Mouse (Mus musculus) heart, postnatal 25 days (tissue): ENCODE results near the gene Cdh3. TPM values are rescaled to one million over a fixed set of nuclear protein-coding genes. Genes with fewer than 3 reads are reported as not detected.
"Not testable (repeated sequence)": the region's sequence is repeated elsewhere in the genome, so short reads cannot be mapped to it uniquely, and the experiment has no call there.

Source experiments
- DNase-seq: peaks from one replicate; pipeline ENCODE4 v3.0.0; 2022; ENCODE audit warnings: low spot score
- intact Hi-C: fragments of 180-260 bp; cut with DNase I; formaldehyde crosslinking; loops from one replicate; pipeline ENCODE4 v1.15.1; 2025
- total RNA-seq, 2 experiments: library from RNA; stranded (reverse); gene quantifications; 2 replicates each; pipeline ENCODE4 v1.2.3; 2021

Gene Cdh3
- total RNA-seq, 2 experiments from 2014 or later, result 1.3 to 1.6 TPM

DNA sequence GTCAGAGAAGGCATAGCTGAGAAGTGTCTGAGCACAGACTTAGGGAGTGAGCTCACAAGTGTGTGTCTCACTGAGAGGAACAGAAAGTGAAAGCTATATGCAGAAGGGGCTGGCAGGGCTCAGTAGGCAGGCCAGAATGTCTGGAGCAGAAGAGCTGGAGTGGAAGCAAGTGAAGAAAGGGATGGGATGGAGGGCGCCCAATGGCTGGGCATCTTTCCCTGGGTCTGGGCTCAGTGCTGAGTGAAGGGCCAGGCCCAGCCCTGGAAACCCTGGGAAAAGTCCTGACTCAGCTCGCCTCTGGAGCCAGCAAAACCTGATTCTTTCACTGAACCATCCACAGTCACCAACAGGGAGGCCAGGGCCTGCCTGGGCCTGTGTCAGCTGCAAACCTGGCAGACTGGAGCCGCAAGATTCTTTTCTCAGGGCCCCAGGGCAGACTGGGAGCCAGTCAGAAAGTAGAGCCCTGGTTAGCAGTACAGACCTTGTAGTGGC, 53.0 kb downstream of the Cdh3 start:
- intact Hi-C loops, result no loop called here

DNA sequence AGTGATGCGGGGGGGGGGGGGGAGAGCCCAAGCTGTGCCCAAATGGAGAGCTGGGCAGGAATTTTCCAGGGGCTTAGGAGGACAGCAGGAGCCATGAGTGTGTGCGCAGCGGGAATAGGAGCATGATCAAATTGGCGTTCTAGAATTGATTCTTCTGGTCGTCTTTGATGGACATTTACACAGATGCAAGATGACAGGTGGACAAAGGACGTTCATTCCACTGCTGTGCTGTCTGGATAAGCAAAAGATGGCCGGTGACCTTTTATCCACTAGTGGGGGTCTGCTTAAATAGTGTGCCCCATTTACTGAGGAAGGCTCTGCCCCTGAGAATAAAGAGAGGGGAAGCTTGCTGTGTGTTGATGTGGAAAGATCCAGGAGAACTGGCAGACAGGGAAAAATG, 58.3 kb downstream of the Cdh3 start:
- intact Hi-C loops, result no loop called here
- DNase-seq, result no peak

More for the DNA sequence above, 53.0 kb downstream of the Cdh3 start:
- no peak for DNase-seq

DNA sequence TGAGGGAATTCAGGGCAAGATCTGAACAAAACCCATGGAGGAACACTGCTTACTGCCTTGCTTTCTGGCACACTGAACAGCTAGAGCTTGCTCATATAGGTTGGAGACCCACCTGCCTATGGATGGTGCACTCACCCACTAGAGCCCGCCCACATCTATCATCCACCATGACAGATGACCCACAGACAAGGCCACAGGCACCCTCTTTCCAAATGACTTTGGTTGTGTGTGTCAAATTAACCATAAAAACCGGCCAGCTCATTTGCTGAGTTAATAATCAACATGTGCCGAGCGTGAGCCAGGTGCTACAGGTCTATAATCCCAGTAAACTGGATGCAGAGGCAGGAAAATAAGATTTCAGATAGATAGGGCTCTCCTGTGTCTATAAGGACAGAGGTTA, 59.7 kb downstream of the Cdh3 start:
- intact Hi-C loops, result no loop called here
- no peak for DNase-seq

DNA sequence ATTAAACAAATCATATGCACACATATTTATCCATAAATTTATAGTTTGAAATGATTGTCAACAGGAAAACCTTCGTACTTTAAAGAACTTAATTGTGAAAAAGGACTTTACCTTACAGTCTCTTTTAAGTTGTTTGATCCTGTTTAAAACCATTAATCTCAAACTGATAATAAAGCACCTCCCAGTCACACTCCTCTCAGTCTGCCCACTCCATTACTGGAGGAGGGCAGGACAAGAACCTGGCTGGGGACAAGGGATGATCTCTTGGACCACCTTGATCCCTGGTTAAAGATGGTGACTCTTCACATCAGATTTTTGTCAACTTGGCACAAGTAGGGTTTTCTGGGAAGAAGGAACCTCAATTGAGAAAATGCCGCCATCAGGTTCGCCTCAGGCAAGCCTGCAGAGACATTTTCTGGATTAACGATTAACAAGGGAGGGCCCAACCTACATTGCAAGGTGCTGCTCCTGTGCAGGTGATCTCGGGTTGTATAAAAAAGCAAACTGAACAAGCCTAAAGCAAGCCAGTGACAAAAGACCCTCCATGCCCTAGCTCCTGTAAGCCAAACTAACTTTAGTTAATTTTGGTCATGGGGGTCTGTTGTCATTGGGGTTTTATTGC, 61.0 kb downstream of the Cdh3 start:
- intact Hi-C loops, result no loop called here
- DNase-seq, result no peak

DNA sequence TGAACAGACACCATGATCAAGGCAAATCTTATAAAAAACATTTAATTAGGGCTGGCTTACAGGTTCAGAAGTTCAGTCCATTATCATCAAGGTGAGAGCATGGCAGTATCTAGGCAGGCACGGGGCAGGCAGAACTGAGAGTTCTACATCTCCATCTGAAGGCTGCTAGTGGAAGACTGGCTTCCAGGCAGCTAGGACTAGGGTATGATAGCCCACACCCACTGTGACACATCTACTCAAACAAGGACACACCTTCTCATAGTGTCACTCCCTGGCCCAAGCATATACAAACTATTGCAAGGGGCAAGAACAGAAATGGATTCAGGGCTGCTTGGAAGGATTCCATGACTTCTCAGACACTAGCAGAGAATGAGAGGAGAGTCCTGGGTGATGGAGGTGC, 61.5 kb downstream of the Cdh3 start:
- intact Hi-C loops, DNase-seq: not testable (repeated sequence)

DNA sequence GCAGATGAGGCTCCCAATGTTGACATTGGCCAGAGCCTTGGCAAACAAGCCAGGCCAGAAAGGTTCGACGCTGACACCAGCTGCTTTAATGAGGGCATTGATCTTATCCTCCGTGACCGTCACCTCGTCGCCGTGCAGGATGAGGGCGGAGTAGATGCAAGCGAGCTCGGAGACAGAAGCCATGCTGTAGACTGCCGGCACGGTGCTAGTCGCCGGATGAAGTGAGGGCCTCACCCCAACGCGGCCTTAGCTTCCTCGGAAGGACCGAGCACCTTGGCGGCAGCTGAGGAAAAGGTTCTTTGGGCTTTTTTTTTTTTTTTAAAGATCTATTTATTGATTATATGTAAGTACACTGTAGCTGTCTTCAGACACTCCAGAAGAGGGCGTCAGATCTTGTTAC, 62.5 kb downstream of the Cdh3 start, which contains the start of gene Gm10073:
Gene Gm10073 (minus strand): TSS at position 294 of the 400 bp plus-strand sequence.
- intact Hi-C loops, DNase-seq: not testable (repeated sequence)

DNA sequence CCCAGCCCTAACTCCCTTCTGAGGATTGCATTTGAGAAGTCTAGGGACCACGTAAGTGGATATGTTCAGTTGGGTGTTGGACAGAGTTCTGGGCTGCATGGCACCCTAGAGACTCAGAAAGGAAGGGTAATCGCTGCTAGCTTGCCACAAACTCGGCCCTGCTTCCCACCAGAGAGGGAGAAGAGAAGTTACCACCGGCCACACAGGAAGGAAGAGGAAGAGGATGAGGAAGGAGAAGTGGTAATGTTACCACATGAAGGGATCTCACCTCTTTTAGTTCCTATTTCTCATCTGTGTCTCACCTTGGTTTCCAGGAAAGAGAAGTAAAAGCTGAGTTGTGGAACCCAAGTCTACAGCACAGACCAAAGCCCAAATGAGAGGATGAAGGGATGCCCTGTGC, 63.6 kb downstream of the Cdh3 start:
- no peak for DNase-seq
- intact Hi-C loops, result no loop called here

DNA sequence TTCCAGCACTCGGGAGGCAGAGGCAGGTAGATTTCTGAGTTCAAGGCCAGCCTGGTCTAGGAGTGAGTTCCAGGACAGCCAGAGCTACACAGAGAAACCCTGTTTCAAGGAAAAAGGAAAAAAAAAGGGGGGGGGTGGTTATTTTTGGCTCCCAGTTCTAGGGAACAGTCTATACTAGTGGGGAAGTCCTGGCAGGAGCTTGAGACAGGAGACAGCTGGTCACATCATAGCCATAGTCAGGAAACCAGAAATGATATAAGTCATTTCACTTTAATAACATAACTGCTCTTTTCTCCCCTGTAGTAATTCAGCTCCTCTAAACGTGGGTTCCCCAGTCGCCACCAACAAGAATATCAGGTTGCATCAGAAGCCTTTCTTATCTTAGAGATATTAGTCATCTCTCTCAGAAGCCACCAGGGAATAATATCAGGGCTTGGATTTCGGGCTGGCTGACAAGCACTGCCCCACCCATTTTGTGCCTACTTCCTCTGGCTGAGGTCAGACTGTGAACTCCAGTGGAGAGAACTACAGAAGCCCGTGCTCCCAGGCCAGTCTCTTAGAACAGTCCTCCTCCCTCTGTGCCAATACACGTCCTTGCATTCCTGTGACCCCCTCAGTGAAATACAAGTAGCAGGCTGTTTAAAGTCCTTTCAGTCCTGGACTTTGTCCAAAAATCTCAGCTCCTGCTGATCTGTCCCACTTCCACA, 66.3 kb downstream of the Cdh3 start:
- intact Hi-C loops, result no loop called here
- DNase-seq, result no peak

DNA sequence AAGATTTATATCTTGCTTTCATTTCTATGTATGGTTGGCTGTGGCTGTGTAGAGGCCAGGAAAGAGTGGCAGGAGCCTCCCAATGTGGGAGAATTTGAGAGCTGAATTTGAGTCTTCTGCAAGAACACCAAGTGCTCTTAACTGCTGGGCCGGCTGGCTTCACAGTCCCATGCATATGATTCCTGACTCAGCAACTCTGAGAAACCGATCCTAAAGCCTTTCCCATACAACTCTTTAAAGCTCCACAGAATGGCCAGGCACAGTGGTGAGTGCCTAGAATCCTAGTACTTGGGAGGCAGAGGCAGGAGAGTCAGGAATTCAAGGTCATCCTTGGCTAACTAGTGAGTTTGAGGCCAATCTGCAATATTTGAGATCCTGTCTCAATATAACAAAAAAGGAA, 68.8 kb downstream of the Cdh3 start:
- intact Hi-C loops, result no loop called here
- DNase-seq, result no peak

DNA sequence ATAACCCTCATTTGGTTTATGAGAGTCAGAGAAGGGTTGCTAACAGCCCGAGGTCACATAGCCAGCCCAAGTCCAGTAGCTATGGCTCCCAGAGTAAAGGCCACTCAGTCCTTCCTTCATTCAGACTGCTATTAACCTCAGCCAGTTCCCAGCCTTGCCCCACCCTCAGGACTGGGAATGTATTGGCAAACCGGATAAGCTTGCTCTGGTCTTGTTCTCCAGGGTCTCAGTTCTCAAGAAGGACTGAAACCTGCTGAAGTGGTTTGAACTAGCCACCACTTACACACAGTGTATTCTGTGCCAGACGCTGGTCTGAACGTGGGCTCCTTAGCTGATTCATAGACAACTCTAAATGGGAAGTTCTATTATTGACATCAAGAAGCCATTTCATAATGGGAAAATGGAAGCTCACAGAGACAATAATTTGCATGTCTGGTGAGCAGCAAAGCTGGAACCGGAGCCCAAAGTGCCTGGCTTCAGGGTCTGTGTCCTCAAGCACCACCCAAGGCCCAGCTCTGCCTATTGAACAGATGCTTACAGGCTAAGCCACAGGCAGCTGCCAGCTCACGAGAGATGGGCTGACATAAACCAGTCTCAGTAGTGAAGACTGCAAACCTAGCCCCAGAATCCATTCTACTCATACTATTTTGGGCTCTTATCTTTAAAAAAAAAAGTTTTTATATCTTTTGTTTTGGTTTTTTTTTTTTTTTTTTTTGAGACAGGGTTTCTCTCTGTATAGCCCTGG, 70.8 kb downstream of the Cdh3 start:
- intact Hi-C loops, result no loop called here
- no peak for DNase-seq

DNA sequence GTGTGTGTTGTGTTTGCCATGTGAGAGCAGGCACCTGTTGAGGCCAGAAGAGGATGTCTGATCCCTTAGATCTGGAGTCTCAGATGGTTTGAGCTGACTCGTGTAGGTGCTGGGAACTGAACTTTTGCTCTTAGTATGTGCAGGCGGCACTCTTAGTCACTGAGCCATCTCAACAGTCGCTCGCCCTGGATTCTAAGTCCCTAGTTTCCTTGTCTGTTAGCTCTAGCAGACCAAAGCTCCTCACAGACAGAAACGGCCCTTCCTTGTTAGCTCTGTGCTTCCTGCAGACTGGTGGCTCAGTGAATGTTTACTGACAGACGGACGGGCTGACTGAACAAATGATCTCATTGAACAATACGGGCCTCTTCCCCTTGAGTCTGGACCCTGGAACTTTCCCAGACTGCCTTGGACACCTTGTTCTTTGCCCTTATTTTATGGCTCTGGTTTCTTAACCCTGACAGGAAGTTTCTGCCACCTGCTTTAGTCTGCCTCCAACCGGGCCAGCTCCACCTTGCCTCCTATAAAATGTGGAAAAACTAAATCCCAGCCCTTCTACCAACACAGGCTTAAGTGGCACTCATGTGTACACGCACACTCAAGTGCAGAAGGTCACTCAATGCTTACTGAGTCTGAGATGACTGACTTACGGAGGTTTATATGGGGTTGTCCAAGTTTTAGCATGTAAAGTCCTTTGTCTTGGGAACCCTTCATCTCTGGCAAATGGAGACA, 74.4 kb downstream of the Cdh3 start:
- intact Hi-C loops, result no loop called here
- DNase-seq, result no peak

DNA sequence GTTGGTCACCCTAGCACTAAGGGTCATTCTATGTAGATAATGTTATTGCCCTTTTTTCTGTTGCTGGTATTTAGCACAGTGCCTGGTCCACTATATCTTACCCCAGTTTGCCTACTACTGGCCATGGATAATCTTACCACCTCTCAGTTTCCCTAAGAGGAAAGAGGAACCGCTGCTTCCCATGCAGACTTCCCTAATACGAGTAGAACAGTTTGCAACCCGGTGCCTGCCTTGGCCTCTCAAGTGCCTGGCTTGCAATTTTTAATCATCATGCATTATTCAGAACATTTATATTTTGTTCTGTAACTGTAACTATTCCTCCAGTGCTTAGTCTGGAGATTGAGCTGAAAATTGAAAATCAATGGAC, 75.0 kb downstream of the Cdh3 start:
- no peak for DNase-seq
- intact Hi-C loops, result no loop called here

DNA sequence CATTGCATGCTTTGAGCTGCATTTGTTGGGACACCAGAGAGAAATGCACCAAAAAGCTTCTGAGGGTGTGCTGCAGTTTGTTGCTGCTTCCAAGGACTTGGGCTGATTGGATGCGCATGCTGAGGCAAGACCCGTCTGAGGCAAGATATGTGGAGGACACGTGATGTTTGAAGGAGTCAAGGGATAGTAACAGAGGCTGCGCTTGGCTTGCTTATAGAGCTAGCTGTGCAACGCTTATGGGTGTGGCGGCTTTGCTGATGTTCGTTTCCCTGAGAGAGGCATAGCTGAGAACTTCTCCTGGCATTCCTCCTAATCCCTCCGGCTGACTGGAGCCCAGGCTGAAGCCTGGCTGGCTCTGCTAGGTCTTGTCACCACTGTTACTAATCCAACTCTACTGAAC, 76.2 kb downstream of the Cdh3 start:
- no peak for DNase-seq
- intact Hi-C loops, result no loop called here

DNA sequence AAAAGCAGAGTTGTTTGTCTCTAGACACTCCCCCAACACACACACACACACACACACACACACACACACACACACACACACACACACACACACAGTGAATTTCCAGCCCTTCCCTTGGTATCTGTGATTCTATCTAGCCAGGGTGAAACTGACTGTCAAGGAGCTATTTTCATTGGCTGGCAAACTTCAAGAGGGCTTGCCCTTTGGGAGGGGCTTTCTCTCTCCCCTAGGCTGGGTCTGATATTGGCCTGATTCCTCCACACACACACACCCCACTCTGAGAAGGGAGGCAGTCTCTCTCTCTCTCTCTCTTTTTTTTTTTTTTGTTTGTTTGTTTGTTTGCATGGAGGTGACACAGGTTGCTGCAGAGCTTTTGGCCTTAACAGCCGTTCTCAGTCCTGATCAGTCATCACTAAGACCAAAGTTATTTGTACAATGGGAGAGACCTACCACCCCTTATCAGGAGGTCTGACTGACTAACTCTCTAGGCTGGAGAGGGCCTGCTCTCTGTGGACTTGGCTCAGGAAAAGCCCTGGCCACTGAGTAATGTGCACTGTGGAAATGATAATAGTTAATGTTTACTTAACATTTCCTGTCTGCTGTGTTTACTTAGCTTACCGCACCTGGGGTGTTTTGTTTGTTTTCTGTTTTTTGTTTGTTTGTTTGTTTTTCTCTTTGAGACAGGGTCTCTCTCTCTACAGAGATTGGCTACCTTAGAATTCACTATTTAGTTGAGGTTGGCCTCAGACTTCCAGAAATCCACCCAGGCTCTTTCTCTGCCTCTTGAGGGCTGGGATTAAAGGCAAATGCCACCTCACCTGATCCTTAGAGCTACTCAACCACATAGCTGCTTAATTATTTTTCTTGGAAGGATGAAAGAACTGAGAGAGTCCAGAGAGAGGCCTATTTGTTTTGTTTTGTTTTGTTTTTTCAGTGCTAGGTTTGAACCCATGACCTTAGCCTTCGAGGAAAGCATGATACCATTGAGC, 78.0 kb downstream of the Cdh3 start:
- no peak for DNase-seq
- intact Hi-C loops, result no loop called here

DNA sequence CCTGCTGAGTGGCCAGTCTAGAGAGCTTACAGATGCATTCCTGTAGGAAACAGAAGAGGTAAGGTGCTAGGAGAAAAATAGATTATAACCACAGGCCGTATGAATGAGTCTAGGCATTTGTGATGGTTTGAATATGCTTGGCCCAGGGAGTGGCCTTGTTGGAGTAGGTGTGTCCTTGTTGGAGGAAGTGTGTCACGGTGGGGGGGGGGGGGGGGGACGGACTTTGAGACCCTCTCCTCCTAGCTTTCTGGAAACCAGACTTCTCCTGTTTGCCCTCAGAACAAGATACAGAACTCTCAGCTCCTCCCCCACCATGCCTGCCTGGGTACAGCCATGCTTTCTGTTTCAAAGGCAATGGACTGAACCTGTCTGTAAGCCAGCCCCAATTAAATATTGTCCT, 81.8 kb downstream of the Cdh3 start:
- intact Hi-C loops, result no loop called here

DNA sequence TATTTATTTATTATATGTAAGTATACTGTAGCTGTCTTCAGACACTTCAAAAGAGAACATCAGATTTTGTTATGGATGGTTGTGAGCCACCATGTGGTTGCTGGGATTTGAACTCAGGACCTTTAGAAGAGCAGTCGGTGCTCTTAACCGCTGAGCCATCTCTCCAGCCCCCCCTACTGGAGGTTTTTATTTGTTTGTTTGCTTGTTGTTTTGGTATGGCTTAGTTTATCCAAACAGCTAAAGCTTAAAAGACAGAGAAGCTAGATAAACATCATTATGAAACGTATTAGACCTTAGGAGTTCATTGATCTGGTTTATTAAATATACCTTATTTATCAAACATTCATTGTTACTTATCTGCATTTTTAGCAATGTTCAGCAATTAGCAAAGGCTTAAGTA, 84.9 kb downstream of the Cdh3 start:
- DNase-seq, intact Hi-C loops: not testable (repeated sequence)

More for the DNA sequence above, 81.8 kb downstream of the Cdh3 start:
- DNase-seq, result no peak

DNA sequence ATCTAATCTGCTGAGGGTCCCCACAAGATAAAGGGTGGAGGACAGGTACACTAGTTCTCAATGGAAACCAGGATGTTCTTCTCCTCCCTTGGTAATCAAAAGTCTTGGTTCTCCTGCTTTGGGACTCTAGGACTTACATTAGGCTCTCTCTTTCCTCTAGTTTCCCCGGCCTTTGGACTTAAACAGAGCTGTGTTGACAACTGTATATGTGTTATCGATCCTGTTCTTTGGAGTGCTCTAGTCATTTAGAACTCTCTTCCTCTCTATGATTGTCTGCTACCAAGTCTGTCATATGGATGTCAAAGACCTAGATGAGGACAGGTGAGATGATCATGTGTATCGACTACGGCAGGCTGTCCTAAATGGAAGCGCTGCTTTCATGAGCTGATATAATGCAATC, 86.4 kb downstream of the Cdh3 start:
- intact Hi-C loops, result no loop called here

DNA sequence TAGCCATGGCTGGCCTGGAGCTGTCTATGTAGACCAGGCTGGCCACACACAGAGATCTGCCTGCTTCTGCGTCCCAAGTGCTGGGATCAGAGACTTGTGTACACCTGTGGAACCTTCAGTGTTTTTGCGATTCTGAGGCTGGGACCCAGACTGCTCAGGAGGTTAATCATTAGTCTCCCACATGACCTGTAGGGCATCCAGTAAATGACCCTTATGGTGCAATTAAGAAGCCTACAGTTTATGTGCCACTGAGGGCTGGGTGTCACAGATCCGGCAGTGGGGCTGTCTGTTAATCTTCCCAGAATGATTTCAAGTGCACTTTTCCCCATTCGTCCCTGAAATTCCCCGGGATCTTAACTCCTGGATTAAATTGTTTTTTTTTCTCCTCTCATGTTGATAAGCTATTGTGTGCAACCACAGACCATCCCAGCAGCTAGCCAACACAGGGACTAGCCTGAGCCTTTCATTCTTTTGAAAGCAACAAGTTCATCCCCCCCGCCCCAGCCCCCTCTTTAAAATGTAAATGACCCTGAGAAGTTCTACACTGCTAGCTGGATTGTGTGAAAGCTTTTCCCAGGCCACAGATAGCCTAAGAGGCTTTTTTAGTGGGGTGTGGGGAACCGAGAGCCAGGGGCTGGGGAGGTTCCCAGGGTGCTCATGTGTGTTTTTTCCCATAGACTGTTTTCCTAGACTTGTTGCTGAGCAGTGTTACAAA, 88.7 kb downstream of the Cdh3 start:
- DNase-seq, result no peak
- intact Hi-C loops, result no loop called here

More for the DNA sequence above, 86.4 kb downstream of the Cdh3 start:
- no peak for DNase-seq
